Mouse (Mus musculus) myocyte (in vitro differentiated cells): ENCODE results near the gene Pacsin2. TPM values are rescaled to one million over a fixed set of nuclear protein-coding genes. Genes with fewer than 3 reads are reported as not detected.

ENCODE experiments used
- H3K27me3 ChIP-seq: one replicate; pipeline ENCODE4 v1.6.1; 2011; ENCODE audit not compliant: control insufficient read depth, insufficient read depth, insufficient read length
- H3K36me3 ChIP-seq: one replicate; pipeline ENCODE4 v1.6.1; 2011; ENCODE audit not compliant: control insufficient read depth, insufficient read depth
- H3K4me2 ChIP-seq: one replicate; pipeline ENCODE4 v1.6.1; 2011; ENCODE audit warnings: low read depth, control low read depth
- H3K4me3 ChIP-seq: one replicate; pipeline ENCODE4 v1.5.1; 2011; ENCODE audit warnings: mild to moderate bottlenecking, control low read depth, moderate library complexity
- H3K79me2 ChIP-seq: one replicate; pipeline ENCODE4 v1.6.1; 2011; ENCODE audit not compliant: control insufficient read depth, insufficient read depth
- H3ac ChIP-seq: one replicate; pipeline ENCODE4 v1.6.1; 2011; ENCODE audit not compliant: control insufficient read depth, insufficient read length
- CEBPB ChIP-seq: IDR thresholded peaks from 2 replicates; pipeline ENCODE4 v1.6.1; 2011; ENCODE audit warnings: mild to moderate bottlenecking, moderate library complexity; ENCODE audit not compliant: poor library complexity, insufficient read depth, severe bottlenecking
- E2F4 ChIP-seq: IDR thresholded peaks from one replicate; pipeline ENCODE4 v1.6.1; 2011; ENCODE audit warnings: mild to moderate bottlenecking, control low read depth, moderate library complexity; ENCODE audit not compliant: insufficient read depth
- MAX ChIP-seq: IDR thresholded peaks from one replicate; pipeline ENCODE4 v1.6.1; 2011; ENCODE audit warnings: low read depth, mild to moderate bottlenecking, control low read depth
- MYOD1 ChIP-seq, 3 experiments: IDR thresholded peaks; one replicate each; pipeline ENCODE4 v1.6.1; 2011; ENCODE audit warnings: control low read depth in 2 of 3, low read depth in 2 of 3, mild to moderate bottlenecking in 2 of 3, moderate library complexity in 1 of 3; ENCODE audit not compliant: insufficient read length in 2 of 3, control insufficient read depth in 1 of 3
- MYOG ChIP-seq, 3 experiments: IDR thresholded peaks; one replicate each; pipeline ENCODE4 v1.6.1; 2011; ENCODE audit warnings: control low read depth in 2 of 3, low read depth in 2 of 3, mild to moderate bottlenecking in 2 of 3; ENCODE audit not compliant: insufficient read length in 2 of 3, control insufficient read depth in 1 of 3, insufficient read depth in 1 of 3
- POLR2A ChIP-seq: IDR thresholded peaks from one replicate; pipeline ENCODE4 v1.6.1; 2011; ENCODE audit warnings: low read depth, mild to moderate bottlenecking, control low read depth, moderate library complexity; ENCODE audit not compliant: insufficient read length
- POLR2AphosphoS2 ChIP-seq: IDR thresholded peaks from one replicate; pipeline ENCODE4 v1.6.1; 2011; ENCODE audit warnings: low read depth, control low read depth; ENCODE audit not compliant: insufficient read length
- REST ChIP-seq: IDR thresholded peaks from one replicate; pipeline ENCODE4 v1.6.1; 2011; ENCODE audit warnings: mild to moderate bottlenecking, control low read depth, moderate library complexity; ENCODE audit not compliant: insufficient read depth, insufficient read length
- SRF ChIP-seq: IDR thresholded peaks from one replicate; pipeline ENCODE4 v1.6.1; 2011; ENCODE audit warnings: low read depth; ENCODE audit not compliant: control insufficient read depth, insufficient read length
- TCF12 ChIP-seq: IDR thresholded peaks from one replicate; pipeline ENCODE4 v1.6.1; 2011; ENCODE audit warnings: mild to moderate bottlenecking, control low read depth; ENCODE audit not compliant: poor library complexity, insufficient read depth, severe bottlenecking
- TCF3 ChIP-seq: IDR thresholded peaks from one replicate; pipeline ENCODE4 v1.6.1; 2011; ENCODE audit warnings: low read depth, control low read depth; ENCODE audit not compliant: insufficient read length
- USF1 ChIP-seq: IDR thresholded peaks from one replicate; pipeline ENCODE4 v1.6.1; 2011; ENCODE audit warnings: low read depth, mild to moderate bottlenecking, control low read depth, moderate library complexity
- polyA plus RNA-seq: library from polyadenylated mRNA; unstranded; fragments of >200 nt; fragmentation: generic; extraction: Trizol; gene quantifications from one replicate; pipeline ENCODE4 v1.2.1, GENCODE M21; 2012; ENCODE audit warnings: missing spikeins

Pacsin2 gene
- polyA plus RNA-seq, 1 experiment, result 122 TPM

GRCm38 (mm10) chr15:83484311-83484710 is 19.9 kb upstream of the Pacsin2 start:
- H3K4me2 ChIP-seq, result no peak overlapping the region
- H3K36me3 ChIP-seq, result peaks cover 4% of the 10 kb centered on the region
- H3ac ChIP-seq, result no peak overlapping the region
- no peaks in the 10 kb centered on the region for H3K27me3 ChIP-seq
- H3K79me2 ChIP-seq, result no peaks in the 10 kb centered on the region
- no peak for TF ChIP-seq USF1
- TF ChIP-seq MYOD1 (IDR thresholded peaks at IDR 0.05; ENCODE audit: control insufficient read depth in 1 of 3, insufficient read length in 2 of 3, low read depth in 2 of 3), result no peak
- no peak for TF ChIP-seq CEBPB
- no peak for TF ChIP-seq MAX
- TF ChIP-seq REST, result no peak
- no peak for TF ChIP-seq TCF3
- TF ChIP-seq POLR2AphosphoS2, result no peak
- no peak for TF ChIP-seq E2F4
- TF ChIP-seq TCF12, result no peak
- no peak overlapping the region for H3K4me3 ChIP-seq

GRCm38 (mm10) chr15:83483482-83483881 is 19.1 kb upstream of the Pacsin2 start:
- H3K27me3 ChIP-seq, result no peaks in the 10 kb centered on the region
- H3K4me2 ChIP-seq, result peak overlapping the region; percentile 26
- no peaks in the 10 kb centered on the region for H3K79me2 ChIP-seq
- H3K36me3 ChIP-seq, result peaks cover 4% of the 10 kb centered on the region
- no peak overlapping the region for H3K4me3 ChIP-seq
- H3ac ChIP-seq, result no peak overlapping the region
- TF ChIP-seq CEBPB, result no peak
- no peak for TF ChIP-seq MYOG (IDR thresholded peaks at IDR 0.05; ENCODE audit: control insufficient read depth in 1 of 3, insufficient read depth in 1 of 3, insufficient read length in 2 of 3, low read depth in 2 of 3)
- no peak for TF ChIP-seq POLR2A
- TF ChIP-seq TCF3, result no peak
- TF ChIP-seq TCF12, result no peak
- TF ChIP-seq MYOD1 (IDR thresholded peaks at IDR 0.05; ENCODE audit: control insufficient read depth in 1 of 3, insufficient read length in 2 of 3, low read depth in 2 of 3), result no peak
- no peak for TF ChIP-seq POLR2AphosphoS2
- TF ChIP-seq SRF, result no peak
- no peak for TF ChIP-seq E2F4

- Histone ChIP-seq H3ac (no peak overlapping the region), H3K27me3 (no peaks in the 10 kb centered on the region), H3K4me2 (peak overlapping the region; percentile 26), H3K4me3 (no peak overlapping the region), H3K36me3 (peaks cover 4% of the 10 kb centered on the region), H3K79me2 (no peaks in the 10 kb centered on the region)
- 0 out of 2 replicates have a peak, but pooled peaks have one; percentile 12 for TF ChIP-seq CEBPB
- no peak for TF ChIP-seq MAX
Measured at GRCm38 (mm10) chr15:83482645-83483224, 18.3 kb upstream of the Pacsin2 start.

GRCm38 (mm10) chr15:83481236-83481780 is 16.9 kb upstream of the Pacsin2 start:
- no peaks in the 10 kb centered on the region for H3K27me3 ChIP-seq
- H3ac ChIP-seq, result no peak overlapping the region
- TF ChIP-seq MYOG (IDR thresholded peaks at IDR 0.05; ENCODE audit: control insufficient read depth in 1 of 3, insufficient read depth in 1 of 3, insufficient read length in 2 of 3, low read depth in 2 of 3) (peak in 1 of 3 experiments; percentile 18), SRF (peak; percentile 39), USF1 (no peak)
- H3K36me3 ChIP-seq, result peaks cover under 1% of the 10 kb centered on the region
- H3K79me2 ChIP-seq, result no peaks in the 10 kb centered on the region
- peak overlapping the region; percentile 20 for H3K4me2 ChIP-seq
- H3K4me3 ChIP-seq, result no peak overlapping the region

- H3ac ChIP-seq, result no peak overlapping the region
- no peaks in the 10 kb centered on the region for H3K27me3 ChIP-seq
- TF ChIP-seq REST (no peak), POLR2AphosphoS2 (no peak), SRF (no peak), MYOD1 (IDR thresholded peaks at IDR 0.05; ENCODE audit: control insufficient read depth in 1 of 3, insufficient read length in 2 of 3, low read depth in 2 of 3) (no peak), USF1 (no peak), TCF3 (no peak), MAX (no peak), POLR2A (no peak), MYOG (IDR thresholded peaks at IDR 0.05; ENCODE audit: control insufficient read depth in 1 of 3, insufficient read depth in 1 of 3, insufficient read length in 2 of 3, low read depth in 2 of 3) (no peak), CEBPB (no peak)
- H3K36me3 ChIP-seq, result no peaks in the 10 kb centered on the region
- H3K4me2 ChIP-seq, result no peak overlapping the region
- no peaks in the 10 kb centered on the region for H3K79me2 ChIP-seq
- no peak overlapping the region for H3K4me3 ChIP-seq
Measured at GRCm38 (mm10) chr15:83479818-83480217, 15.4 kb upstream of the Pacsin2 start.
